Mouse (Mus musculus): ENCODE measurements around the gene Pigs.

DNA sequence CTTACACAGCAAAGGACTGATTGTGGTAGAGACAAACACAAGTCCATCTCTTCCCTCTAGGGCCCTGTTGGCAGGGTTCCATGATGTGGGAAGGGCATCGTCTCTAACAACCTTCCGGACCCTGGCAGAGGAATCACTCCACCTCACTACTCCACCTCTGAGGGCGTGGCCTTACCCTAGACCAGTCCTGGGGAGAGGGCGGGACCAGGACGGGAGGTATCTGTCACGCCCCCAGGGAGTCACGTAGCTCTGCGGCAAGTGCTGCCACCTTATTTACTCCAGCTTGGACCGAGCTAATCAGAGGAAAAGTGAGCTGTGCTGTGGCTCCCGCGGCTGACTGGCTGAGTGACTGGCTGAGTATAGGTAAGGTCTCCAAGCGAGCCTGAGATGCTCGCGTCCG lies 5.4 kb upstream of the Pigs start, which contains the start of gene Aldoc:
- TF ChIP-seq CTCF (IDR thresholded peaks at IDR 0.05; ENCODE audit: low read depth) = no peak
- TF ChIP-seq EP300 (IDR thresholded peaks at IDR 0.05; ENCODE audit: low read depth) = no peak

Data from heart, postnatal 0 days (tissue).